Comparison of ENCODE assay signal across 14 mouse cellular contexts in genomic region chr16:77418486-77418885, GRCm38 (mm10).
DNase-seq lines count a peak whose midpoint lies in the region; ATAC-seq and TF ChIP-seq lines count a peak whose summit lies in the region.
"Had no signal": no experiment of that assay in that cellular context is flagged by ENCODE, and none has a peak within 500 bp of the region (broad histone marks: within the 10 kb centered on the region; RNA-seq: fewer than 3 reads in every experiment).

No protein-coding gene starts in this region.

- peaks cover 2% of the 10 kb centered on the region; the same call in 1 of the 2 replicates for H3K4me1 ChIP-seq in cortical plate, adult 2 months (ENCODE audit: control insufficient read depth, insufficient read depth, low read length)
- H3K4me1 ChIP-seq in forebrain, embryonic 12.5 days, result peaks cover 24% of the 10 kb centered on the region
- peaks cover 5% of the 10 kb centered on the region for H3K4me1 ChIP-seq in hindbrain, embryonic 14.5 days (replicated peaks; ENCODE audit: control insufficient read depth, insufficient read depth, low read length)
- H3K4me1 ChIP-seq in midbrain, embryonic 16.5 days (ENCODE audit: control insufficient read depth, insufficient read depth, low read length), result no peaks in the 10 kb centered on the region

- intact Hi-C loops in heart, postnatal 10 days (cut with DNase I), result no loop called here
- intact Hi-C loops in left cerebral cortex, postnatal 4 days (cut with DNase I), result no loop called here

- no peaks in the 10 kb centered on the region for H3K27me3 ChIP-seq in forebrain, embryonic 12.5 days
- no peaks in the 10 kb centered on the region for H3K27me3 ChIP-seq in hindbrain, embryonic 14.5 days (ENCODE audit: control insufficient read depth, insufficient read depth, low read length)
- no peaks in the 10 kb centered on the region for H3K27me3 ChIP-seq in midbrain, embryonic 16.5 days (ENCODE audit: control insufficient read depth, insufficient read depth, low read depth, low read length)
- H3K27me3 ChIP-seq: limb, embryonic 15.5 days; lung, embryonic 15.5 days had no signal

- H3K9ac ChIP-seq in forebrain, embryonic 12.5 days, result peak overlapping the region; percentile 55; the same call in 1 of the 2 replicates
- peak overlapping the region; percentile 99 for H3K9ac ChIP-seq in hindbrain, embryonic 14.5 days
- H3K9ac ChIP-seq in midbrain, embryonic 16.5 days (ENCODE audit: low read depth, low read length), result peak overlapping the region; percentile 62
- H3K9ac ChIP-seq: limb, embryonic 15.5 days; lung, embryonic 15.5 days had no signal

- WGBS in forebrain, embryonic 12.5 days, result 78% methylated on average over 1 of the region's 1 CpGs
- 20% methylated on average over 1 of the region's 1 CpGs for WGBS in hindbrain, embryonic 14.5 days
- 20% methylated on average over 1 of the region's 1 CpGs for WGBS in midbrain, embryonic 16.5 days

- H3K9me3 ChIP-seq in forebrain, embryonic 12.5 days, result no peaks in the 10 kb centered on the region
- no peaks in the 10 kb centered on the region for H3K9me3 ChIP-seq in hindbrain, embryonic 14.5 days (ENCODE audit: control insufficient read depth, low read length)
- H3K9me3 ChIP-seq in midbrain, embryonic 16.5 days (replicated peaks; ENCODE audit: control insufficient read depth, low read length, poor library complexity, severe bottlenecking), result no peaks in the 10 kb centered on the region
- H3K9me3 ChIP-seq: limb, embryonic 15.5 days; lung, embryonic 15.5 days had no signal

- no peak for TF ChIP-seq CTCF in cortical plate, adult 2 months (IDR thresholded peaks at IDR 0.05; ENCODE audit: extremely low read depth, insufficient read depth, low read length)

- no peak for ATAC-seq in forebrain, embryonic 12.5 days (ENCODE audit: low FRiP score)
- ATAC-seq in hindbrain, embryonic 14.5 days (ENCODE audit: low FRiP score), result no peak
- ATAC-seq in midbrain, embryonic 16.5 days, result no peak

- H3K27ac ChIP-seq in cortical plate, adult 2 months (ENCODE audit: insufficient read depth, low read length), result no peak overlapping the region
- H3K27ac ChIP-seq in forebrain, embryonic 12.5 days, result peak overlapping the region; percentile 70
- peak overlapping the region; percentile 100 for H3K27ac ChIP-seq in hindbrain, embryonic 14.5 days
- peak overlapping the region; percentile 94 for H3K27ac ChIP-seq in midbrain, embryonic 16.5 days (ENCODE audit: low read length)
- H3K27ac ChIP-seq: limb, embryonic 15.5 days; lung, embryonic 15.5 days; stomach, postnatal 0 days had no signal

- peak overlapping the region; percentile 51 for H3K4me2 ChIP-seq in forebrain, embryonic 12.5 days
- peak overlapping the region; percentile 86 for H3K4me2 ChIP-seq in hindbrain, embryonic 14.5 days (replicated peaks)
- H3K4me2 ChIP-seq in midbrain, embryonic 16.5 days (ENCODE audit: low read length), result peak overlapping the region; percentile 58
- H3K4me2 ChIP-seq: lung, embryonic 15.5 days had no signal

- peak overlapping the region; percentile 47; the same call in 1 of the 2 replicates for H3K4me3 ChIP-seq in cortical plate, adult 2 months (ENCODE audit: insufficient read depth, low read length)
- peak overlapping the region; percentile 35 for H3K4me3 ChIP-seq in forebrain, embryonic 12.5 days (replicated peaks)
- H3K4me3 ChIP-seq in hindbrain, embryonic 14.5 days (replicated peaks; ENCODE audit: low read length), result peak overlapping the region; percentile 55
- H3K4me3 ChIP-seq in midbrain, embryonic 16.5 days (ENCODE audit: low read depth, low read length), result peak overlapping the region; percentile 51
- H3K4me3 ChIP-seq: erythroblast, embryonic 14.5 days; limb, embryonic 15.5 days; lung, embryonic 15.5 days had no signal

- no peak for TF ChIP-seq POLR2A in cortical plate, adult 2 months (IDR thresholded peaks at IDR 0.05; ENCODE audit: extremely low read depth, insufficient read depth, low read length)

- H3K36me3 ChIP-seq in forebrain, embryonic 12.5 days (replicated peaks), result no peaks in the 10 kb centered on the region; the same call in 1 of the 2 replicates
- H3K36me3 ChIP-seq in hindbrain, embryonic 14.5 days (replicated peaks; ENCODE audit: control insufficient read depth, insufficient read depth), result no peaks in the 10 kb centered on the region
- H3K36me3 ChIP-seq in midbrain, embryonic 16.5 days (ENCODE audit: control insufficient read depth, insufficient read depth, low read length), result no peaks in the 10 kb centered on the region
- H3K36me3 ChIP-seq: limb, embryonic 15.5 days; lung, embryonic 15.5 days had no signal

- no peak for DNase-seq in hindbrain, embryonic 14.5 days (ENCODE audit: low spot score)
- no peak for DNase-seq in kidney, postnatal 25 days
- no peak for DNase-seq in heart, postnatal 10 days
- no peak for DNase-seq in left cerebral cortex, postnatal 4 days
- DNase-seq: heart, postnatal 4 days; spleen, adult 18-20 months; thymus, postnatal 4 days had no signal
